Mouse (Mus musculus): Measurements from ENCODE around the gene Vmn1r17.

DNA sequence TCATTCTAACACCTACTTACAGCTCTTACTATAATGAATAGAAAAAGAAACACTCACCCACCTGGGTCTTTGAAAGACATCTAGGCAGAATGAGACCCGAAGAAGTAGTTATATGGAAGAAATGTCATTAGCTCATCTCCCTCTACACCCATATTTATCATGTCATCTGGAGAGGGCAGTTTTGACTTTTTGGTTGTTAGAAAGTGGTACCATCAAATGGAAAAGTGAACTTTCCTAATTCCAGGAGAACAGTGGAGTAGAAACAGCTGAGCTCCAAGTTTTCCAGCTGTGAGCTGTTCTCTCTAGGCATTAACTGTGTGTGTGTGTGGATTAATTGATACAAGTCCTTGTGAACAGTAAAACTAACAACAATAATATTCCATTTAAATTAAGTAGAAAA is at the start of gene Vmn1r17:
- TF ChIP-seq POLR2A (IDR thresholded peaks at IDR 0.05; ENCODE audit: low read depth, low read length) (no peak), CTCF (IDR thresholded peaks at IDR 0.05; ENCODE audit: extremely low read depth, insufficient read depth, insufficient read length, insufficient replicate concordance) (no peak)

Data from spleen, adult 2 months (tissue).